Mouse (Mus musculus) frontal cortex, adult 2 months (tissue): ENCODE measurements around the gene Bcor. TPM values are rescaled to one million over a fixed set of nuclear protein-coding genes. Genes with fewer than 3 reads are reported as not detected.

Experiments
- DNase-seq, 2 experiments: peaks; one replicate each; pipeline ENCODE4 v3.0.0; 2022; ENCODE audit warnings: low spot score in 1 of 2; ENCODE audit errors: extremely low spot score in 1 of 2
- polyA plus RNA-seq: library from polyadenylated mRNA; depleted of rRNA; stranded (reverse); fragments of >200 nt; gene quantifications from 2 replicates; pipeline ENCODE4 v1.2.3, GENCODE M21; 2012; rRNA removed

The Bcor gene
- polyA plus RNA-seq = 13.9 and 17.2 TPM in 2 replicates

DNA sequence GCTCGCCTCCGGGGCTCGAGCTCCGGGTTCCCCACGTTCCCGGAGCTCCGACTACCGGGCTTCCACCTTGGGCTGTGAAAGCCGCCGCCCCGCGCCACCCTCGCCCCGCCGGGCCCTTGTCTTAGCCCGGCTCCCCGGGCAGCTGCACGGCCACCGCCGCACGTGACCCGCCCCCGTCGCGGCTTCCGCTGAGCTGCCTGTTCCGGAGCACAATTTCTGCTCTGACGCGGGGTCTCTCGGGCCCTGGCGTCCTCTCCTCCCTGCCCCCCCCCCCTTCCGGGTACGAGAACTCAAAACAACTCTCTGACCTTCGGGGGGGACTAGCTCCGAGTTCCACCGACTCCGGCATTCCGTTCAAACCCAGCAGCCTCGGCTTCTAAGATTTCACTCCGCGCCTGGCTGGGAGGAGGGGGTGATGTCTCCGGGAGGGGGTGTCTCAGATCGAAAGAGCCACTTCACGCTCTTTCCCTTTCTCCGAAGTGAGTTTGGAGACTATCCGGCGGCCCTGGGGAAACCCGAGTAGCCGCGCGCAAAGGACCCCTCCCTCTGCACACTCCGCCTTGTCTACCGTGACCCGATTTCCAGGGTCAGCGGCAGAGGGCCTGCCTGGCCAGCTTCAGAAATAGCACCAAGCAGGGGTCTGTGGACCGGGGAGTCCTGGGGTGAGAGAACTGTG is at the start of gene Bcor:
Bcor (minus strand) TSS at position 375 of the 676 bp plus-strand sequence.
- DNase-seq = no peak

DNA sequence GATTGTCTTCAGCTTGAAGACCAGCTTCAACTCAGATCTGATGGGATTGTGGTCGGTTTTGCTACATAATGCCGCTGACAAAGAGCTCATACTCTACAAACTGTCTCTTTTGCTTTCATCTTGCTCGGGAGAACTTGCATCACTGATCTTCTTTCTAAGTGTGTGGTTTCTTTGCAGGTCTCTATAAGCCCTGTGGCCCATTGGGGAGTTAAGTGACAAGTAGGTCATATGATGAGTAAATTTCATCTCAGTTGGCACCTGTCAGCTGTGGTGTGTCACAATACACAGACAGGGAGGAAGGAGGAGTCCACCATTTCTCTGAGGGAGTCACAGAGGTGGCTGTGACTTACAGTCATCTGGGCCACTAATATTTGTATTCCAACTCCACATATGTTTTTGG is 42.8 kb upstream of the Bcor start:
- no peak for DNase-seq

DNA sequence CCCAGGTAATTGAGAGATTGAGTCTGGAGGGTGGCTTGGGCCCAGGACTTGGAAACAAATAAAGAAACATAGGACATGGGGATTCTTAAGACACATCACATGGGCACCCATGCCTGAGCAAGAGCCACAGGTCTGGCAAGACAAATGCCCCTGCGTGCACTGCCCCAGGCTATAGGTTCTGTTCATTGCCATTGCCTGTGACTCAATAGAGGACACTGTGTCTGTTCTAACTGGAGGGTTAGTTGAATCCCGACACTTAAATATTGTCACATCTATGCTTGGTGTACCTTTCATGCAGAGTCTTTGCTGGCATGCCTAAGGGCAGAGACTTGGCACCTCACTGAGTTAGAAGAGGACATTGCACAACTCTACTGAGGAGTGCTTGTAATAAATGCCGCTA is 41.0 kb upstream of the Bcor start:
- no peak for DNase-seq

DNA sequence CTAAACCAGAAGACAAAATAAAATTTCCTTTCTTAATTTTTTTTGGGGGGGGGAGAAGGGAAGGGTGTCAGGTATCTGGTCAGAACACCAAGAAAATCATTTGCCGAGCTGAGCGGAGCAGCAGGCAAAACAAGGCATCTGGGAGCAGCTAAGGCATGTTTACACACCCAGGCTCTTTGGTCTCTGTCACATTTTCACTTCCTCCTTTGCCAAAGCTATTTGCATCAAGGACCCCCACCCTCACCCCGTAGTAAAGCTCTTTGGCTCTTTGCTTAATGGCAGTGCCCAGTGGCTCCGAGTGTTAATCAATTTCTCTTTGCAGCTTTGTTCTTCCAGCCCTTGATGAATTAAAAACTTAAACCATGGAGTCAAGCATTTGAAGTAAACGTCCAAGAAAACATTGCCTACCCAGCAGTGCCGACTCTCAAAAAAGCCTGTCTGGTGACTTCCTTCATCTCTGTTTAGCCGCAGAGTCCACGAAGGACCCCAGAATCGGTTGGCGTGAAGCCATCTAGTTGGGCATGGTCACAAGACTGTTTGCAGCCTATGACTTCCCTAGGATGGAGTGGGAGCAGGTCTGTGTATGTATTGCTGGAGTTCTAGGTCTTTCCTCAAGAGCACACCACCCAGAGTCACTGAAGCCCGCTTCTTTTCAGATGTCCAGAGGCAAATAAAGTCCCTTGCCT is 35.2 kb upstream of the Bcor start:
- DNase-seq = no peak

DNA sequence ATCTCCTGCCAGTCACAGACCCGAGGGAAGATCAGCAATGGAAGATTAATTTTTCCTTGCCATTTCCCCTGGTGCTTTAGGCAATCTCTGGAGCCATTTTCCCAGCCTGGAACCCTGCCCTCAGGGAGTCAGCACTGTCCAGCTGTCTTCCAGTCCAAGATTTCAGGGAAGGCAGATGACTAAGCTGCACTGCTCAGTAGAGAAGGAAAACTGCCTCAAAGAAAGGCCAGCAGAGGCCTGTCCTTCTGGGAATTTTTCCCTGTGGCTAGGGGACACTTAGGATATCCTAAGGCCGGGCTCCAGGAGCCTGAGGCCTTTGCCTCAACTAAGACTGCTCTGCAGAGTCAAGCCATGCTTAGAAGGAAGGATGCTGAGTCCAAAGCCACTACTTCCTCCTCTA is 32.2 kb upstream of the Bcor start:
- no peak for DNase-seq

DNA sequence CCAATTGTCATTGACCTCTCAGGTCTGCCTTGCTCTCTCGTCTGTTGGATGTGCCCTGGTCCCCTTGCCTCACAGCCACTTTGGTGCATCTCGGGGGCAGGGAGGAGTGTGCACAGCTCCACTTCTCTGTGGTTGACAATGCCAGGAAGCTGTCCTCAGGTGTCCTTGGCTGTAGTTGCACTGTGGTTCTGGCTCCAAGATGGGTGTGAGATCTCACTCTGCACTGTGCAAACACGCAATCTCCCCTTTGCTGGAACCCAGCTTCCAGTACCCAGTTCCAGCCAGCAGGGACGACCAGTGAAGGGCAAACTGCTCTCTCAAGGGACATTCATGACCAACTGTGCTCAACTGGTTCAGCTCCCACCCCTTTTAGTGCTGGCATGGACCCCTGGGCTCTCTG is 29.4 kb upstream of the Bcor start:
- DNase-seq = no peak

DNA sequence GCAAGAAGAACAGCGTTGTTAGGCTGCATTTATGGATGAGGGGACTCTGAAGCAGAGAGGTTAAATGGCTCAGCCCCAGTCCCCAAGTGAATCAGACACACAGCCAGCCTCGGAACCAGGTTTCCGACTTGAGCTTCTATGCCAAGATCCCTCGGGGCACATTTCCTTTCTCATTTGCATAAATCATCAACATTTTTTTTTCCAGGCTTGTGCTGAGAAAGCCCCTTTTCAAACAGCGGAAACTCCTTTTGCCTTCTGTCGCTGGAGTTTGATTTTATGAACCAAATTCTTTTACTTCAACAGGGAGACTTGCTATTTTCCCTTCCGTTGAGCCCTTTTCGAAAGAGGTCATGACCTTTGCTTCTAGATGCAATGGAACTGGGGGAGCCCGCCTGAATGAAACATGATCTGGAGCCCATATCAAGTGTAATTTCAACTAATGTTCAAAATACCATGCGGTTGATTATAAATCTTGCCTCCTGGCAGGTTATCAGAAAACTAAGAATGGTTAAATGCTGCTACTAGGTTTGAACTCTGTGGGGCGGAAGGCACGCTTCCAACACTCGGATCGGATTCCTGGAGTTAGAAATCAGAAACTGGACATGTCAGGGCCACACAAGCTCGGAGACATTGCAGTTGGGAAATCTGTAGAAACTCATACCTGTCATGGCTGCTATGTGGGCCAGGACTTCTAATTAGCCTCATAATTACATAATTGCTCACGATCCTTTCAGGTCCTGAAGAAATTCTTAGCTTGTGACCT is 15.2 kb upstream of the Bcor start:
- no peak for DNase-seq

DNA sequence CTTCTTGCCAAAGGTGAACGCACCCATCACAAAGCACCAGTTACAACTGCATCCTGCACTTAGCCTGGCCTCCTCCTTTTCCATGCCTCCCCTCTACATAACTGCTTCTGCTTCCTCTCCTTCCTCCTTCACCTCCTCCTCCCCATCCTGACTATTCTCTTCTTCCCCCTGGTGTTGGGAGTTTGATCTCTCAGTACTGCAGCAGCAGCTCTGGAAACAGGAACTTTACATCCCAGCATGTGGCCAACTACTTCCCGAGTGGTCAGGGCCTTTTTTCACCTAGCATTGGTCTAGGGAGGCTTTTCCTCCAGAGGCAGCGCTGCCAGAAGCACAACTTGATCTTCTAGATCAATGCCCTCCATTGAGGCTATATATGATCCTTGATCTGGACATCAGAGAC is 10.0 kb upstream of the Bcor start:
- no peak for DNase-seq

DNA sequence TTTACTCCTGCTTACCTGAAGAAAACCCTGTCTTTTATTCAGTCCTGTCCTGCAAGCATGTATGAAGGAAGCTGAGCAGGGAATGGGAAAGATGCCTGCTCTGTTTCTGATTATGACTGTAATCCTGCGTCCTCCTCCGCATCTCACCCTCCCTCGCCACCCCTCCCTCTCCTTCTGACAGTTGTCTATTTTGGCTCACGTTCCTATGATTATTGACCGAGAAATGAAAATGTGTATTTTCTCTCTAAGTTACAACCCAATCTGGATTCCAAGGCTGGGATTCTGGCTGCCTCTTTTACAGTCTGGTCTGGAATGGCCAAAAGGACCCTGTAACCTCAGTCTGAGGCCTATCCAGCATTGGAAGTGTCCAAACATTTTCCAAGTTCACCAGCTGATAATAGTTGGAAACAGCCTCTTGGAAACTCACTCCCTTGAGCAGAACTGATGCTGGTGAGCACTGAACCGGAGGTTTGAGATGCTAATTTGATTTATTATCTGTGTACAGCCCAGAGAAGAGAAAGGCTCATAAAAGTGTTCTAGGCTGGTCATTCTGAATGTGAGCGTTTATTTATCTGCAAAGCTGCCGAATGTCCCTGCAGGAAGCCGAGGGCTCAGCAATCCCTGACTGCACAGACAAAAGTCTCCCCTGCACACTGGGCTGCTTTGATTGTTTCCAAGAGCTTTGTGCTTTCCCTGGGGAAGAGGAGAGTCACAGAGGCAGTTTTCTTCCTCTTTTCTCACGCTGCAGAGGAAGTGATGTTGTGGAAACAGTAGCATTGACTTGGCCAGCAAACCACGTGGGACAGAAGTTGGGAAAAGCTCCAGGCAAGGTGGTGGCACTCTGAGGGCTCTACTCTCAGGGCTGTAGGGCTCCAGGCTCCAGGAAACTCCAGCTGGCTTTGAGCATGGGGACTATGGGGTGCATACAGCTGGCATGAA is 4.7 kb upstream of the Bcor start:
- DNase-seq = no peak

DNA sequence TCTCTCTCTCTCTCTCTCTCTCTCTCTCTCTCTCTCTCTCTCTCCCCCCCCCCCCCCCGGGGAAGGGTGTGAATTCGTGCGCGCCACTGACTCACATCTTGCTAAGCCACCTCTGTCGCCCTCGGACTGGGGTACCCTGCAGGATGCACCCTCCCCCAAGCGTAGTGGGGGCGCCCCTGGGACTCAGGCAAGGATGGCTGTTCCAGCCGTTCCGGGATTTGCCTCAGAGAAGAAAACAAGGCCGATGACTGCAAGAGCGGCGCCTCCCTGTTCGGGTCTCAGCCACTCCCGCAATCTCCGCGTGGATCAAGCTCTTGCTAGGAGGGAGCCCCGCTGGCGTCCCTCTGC is 647 bp downstream of the Bcor start:
- DNase-seq = peak in 1 of 2 experiments; percentile 60

DNA sequence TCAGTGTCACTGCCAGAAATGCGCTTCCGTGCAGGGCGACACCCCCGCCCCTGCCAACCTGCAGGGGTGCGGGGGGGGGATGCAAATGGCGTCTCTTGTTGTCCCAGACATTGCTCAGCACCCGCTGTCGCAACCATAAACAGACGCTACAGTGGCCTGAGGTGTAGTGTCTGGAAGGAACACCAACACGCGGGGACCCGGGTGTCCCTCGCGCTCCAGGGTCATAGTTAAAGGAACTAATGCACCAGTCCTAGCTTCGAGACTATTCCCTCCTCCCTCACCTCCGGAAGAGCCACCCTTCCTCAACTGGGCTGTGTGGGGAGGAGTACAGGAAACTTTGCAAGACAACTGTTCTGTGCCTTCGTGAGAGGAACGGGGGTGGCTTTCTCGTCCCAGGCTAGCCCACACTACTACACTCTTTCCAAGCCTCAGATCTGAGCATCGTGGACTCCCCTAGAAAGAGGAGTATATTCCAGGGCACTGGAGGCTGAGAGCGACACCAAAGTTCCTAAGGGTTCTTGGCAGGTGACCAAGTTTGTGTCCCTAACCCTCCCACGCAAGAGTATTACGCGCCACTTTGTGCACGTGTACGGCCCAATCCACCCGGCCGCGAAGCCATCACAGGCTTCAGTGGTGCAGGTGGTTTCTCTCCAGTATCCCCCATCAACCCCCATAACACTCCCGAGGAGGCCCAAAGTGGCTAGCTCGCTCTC is 1.2 kb downstream of the Bcor start:
- peak in 1 of 2 experiments; percentile 31 for DNase-seq

DNA sequence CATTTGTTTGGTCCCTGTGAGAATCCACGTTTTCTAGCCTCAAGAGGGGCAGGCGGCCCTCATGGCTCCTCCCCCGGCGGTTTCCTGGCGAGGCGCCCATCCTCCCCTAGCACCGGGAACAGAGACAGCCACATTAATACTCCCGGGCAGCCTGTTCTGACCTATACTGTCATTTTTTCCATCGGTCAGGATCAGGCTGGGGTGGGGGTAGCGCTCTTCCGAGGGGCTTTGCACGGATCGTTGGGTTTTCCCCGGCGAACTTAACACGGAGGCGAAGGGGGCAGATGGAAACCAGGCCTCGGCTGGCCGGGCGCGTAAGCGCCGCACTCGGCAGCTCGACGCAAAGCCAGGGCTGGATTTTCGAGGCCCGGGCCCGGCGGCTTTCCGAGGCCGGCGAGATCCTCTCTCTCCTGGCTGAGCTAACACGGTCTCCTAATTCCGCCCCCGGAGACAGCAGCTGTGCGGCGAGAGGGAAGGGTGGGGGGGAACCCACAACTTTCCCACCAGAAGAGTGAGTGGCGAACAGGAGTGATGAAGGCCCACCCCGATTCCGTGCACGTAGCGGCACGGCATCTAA is 1.8 kb downstream of the Bcor start:
- DNase-seq = peak in 1 of 2 experiments; percentile 46

DNA sequence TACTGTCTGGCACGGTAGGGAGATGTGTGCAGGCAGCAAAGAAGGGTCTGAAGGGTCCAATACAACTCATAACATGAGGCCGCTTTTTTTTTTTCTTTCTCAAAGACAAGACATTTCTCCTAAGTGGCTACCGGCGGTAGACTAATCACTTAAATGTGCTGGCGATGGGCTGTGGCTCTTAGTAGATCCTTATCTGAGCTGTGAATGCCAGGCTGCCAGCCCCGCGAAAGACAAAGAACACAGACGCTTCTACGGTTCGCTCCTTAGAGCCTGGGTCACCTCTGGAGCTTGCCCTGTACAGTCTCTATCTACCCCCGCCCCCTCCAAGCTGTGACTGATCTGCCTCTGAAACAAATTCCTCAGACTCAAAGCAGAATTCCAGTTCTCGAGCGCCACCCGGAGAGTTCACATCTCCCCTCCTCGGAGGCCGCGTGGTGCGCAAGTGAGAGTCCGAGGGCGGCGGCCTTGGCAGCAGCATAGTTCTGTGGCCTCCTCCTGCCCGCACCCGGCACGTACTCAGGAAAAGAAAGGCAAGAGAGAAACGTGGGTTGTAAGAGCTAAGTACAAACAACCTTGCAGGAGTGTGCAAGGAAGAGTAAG is 2.7 kb downstream of the Bcor start:
- DNase-seq = peak in 1 of 2 experiments; percentile 64

DNA sequence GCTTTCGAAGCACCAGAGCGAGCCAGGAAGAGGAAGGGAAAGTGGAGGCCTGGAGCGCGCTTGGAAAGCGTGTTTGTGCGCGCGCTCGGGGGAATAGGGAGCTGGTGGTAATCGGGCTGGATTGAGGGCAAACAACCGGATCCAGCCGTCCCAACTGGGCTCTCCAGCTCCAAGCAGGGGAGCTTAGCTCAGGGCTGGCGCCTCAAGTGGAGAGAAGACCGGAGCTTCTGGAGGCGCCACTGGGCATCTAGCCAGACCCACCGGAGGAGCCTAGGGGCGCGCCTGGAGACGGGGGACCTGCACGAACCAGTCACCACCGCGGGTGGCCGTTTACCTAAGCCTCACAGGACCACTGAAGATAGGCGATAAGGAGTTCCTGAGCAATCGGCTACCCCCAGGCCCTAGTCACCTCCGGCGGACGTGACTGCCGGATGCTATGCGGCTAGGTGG is 4.3 kb downstream of the Bcor start:
- DNase-seq = no peak

DNA sequence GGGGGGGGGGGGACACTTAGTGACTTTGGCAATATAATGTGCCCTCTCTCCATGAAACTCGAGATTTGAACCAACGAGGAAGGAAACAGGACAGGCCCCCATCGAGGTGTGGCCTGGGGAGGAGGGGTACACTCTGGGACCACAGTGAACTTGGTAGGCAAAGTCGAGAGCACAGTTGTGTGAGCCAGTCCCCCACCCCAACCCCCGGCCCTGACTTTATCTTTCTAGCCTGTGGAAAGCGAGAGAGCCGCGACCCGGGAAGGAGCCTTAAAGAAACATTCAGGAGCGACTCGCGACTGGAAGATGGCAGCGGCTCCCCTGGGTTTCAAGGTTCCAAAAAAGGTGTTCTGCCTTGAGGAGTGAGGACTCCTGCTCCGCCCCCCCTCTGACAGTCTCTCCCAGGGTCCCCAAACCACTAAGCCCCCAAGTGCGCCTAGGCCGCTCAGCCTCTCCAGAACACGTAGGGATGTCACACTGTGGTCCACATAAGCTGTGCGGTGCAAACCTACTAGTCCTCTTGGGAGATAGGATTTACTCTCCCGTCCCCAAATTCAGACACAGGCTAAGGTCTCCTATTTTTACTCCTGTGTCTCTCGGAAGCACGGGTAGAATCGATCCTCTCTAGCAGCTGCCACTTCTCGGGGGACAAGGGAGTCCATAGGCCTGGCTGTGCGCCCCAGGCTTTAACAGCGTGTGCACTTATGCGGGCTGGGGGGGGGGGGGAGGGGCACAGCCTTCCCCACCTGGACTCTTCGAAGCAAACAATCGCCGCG is 4.9 kb downstream of the Bcor start:
- no peak for DNase-seq

DNA sequence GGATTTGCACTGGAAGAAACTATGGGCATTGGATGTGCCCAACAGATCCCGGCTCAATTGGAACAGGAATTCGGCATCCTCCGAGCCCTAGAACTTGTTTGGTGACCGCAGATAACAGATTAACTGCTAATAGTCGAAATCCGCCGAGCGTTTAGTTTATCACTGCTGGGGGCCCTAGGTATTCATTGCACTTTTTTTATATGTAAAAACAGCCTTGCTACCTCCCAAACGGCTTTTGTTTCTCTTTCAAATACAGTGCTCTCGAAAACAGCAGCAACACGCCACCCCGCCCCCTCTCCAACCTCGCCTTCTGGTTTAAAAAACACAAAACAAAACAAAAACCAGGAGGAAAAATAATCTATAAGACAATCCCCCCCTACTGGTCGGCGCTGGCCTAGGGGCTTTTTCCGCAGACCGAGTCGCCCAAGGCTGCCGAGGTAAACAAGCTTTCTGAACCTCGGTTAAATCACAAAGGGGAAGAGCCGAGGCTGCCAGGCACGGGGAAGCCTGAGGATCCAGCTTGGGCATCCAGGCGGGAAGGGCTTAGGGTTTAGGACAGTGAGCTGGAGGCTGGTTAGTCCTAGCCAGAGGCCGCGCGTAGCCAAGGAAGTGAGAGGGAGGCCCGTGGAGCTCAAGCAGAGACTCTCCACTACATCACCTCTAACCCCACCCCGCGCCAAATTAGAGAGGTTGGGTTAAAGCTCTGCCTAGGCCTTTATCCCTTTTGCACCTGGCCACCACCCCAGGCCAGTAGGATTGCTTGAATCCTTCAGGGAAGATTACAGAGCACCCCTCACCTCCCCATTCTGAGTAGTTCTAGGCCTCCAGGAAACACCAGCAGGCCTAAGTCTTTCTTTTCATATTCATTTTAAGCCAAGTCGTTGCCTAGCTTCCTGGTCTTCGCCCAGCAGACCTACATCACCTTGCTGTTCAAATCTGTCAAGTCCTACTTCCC is 6.7 kb downstream of the Bcor start:
- no peak for DNase-seq
